Mouse (Mus musculus): ENCODE results near the gene Rsrc1.

DNA sequence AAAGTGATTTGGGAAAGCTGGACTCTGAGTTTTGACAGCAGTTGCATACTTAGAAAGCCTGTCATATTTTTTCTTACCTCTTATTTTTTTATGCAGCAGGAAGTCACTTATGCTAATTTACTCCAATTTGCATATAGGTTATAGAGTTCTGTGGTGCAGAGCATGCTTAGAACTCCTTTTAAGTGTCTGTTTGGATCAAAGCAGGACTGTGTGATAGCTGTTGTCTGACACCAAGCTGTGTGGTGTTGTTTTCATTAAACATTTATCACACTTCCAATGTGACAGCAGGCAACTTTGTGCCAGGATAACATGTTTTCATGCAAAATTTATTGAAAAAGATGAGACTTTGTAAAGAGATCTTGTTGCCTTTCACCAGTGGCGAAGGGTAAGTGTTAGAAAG lies 103.6 kb downstream of the Rsrc1 start:
- TF ChIP-seq CTCF (IDR thresholded peaks at IDR 0.05; ENCODE audit: control insufficient read depth, insufficient read depth, low read length) (no peak), POLR2A (IDR thresholded peaks at IDR 0.05; ENCODE audit: borderline replicate concordance, control insufficient read depth, low read depth, low read length) (no peak)

All from bone marrow, adult 2 months (tissue).